Mouse (Mus musculus): ENCODE data around the gene Osbp2.

GRCm38 (mm10) chr11:3775263-3775644 lies 88.4 kb downstream of the Osbp2 start:
- TF ChIP-seq GATA1 (IDR thresholded peaks at IDR 0.05; ENCODE audit: borderline replicate concordance, low read length) (no peak), FLI1 (IDR thresholded peaks at IDR 0.05; ENCODE audit: low read length) (no peak)
